Mouse (Mus musculus) brain, embryonic 14.5 days (tissue): Measurements from ENCODE around the gene Thoc6.

Experiments
- CTCF ChIP-seq: fragments of 200-500 bp; IDR thresholded peaks from 2 replicates; pipeline ENCODE4 v1.5.1; 2012; ENCODE audit warnings: inconsistent platforms, mild to moderate bottlenecking, moderate library complexity, borderline replicate concordance; ENCODE audit not compliant: insufficient read depth, insufficient read length; ENCODE audit errors: extremely low read depth
- POLR2A ChIP-seq: fragments of 200-500 bp; IDR thresholded peaks from 2 replicates; pipeline ENCODE4 v1.6.1; 2012; ENCODE audit warnings: mild to moderate bottlenecking, inconsistent platforms, borderline replicate concordance; ENCODE audit not compliant: poor library complexity, insufficient read depth, insufficient read length, severe bottlenecking; ENCODE audit errors: extremely low read depth

DNA sequence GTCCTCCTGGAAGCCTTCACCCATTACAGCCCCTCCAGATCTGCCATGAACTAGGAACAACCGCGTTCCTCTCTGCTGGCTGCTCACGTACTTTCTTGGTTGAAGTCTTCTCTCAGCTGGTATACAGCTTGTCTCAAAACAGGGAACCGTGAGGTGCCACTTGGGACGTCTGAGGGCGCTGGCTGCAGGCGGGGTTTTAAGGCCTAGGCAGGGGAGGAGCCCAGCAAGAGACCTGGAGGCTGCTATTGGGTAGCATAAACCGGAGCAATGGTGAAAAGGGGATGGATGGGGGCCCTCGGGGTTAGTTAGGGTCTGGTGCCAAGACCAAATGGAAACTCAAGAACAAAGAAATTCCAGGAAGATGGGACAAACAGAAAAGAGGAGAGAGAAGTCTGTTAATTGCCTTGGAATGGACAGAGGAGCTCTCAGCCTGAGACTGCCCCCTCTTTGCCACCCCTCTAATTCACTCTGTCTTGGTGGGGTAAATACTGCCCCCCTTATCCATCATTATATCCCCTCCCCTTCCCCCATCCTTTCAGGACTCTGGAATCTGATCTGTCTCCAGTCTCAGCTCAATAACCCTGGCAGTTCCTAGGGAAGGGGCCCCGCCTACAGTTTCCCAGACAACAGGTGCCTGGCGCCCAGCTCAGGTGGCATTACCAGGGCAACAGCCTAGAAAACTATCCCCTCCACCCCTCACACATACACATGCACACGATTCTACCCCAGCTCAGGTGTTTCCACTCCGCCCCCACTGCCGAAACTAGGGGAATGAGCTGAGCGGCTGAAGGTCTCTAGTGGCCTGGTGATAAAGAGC is 10.4 kb upstream of the Thoc6 start, which contains the start of gene Cldn9:
- no peak for TF ChIP-seq CTCF
- TF ChIP-seq POLR2A = no peak
